Mouse (Mus musculus) cerebellum, postnatal 10 days (tissue): ENCODE measurements at regions not wholly inside any gene's neighbourhood (a gene's known extent, or its start where the extent isn't known, plus 50 kb on each side); places are given as distances from the start of the nearest gene placed in this dataset.

Experiments used
- DNase-seq, 2 experiments: peaks; one replicate each; pipeline ENCODE4 v3.0.0; 2021; ENCODE audit warnings: mixed read lengths in 2 of 2

DNA sequence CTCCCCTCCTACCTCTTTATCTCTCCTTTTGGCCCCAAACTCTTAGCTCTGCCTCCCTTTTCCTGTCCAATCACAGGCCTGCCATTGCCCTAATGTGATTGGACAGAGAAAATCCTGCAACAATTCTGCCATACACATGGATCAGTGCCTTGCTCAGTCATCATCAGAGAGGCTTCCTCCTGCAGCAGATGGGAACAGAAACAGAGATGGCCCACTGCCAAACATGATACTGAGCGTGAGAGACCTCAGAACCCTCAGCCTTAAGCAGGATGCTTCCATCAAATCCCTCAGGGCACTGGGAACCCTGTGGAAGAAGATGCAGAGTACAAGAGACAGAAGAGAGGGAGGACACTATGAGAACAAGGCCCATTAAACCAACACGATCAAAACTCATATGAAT, 62.8 kb upstream of the Cacna2d3 start:
- peak; percentile 79 to 82 for DNase-seq

GRCm38 (mm10) chr14:29786431-29786830, 64.8 kb upstream of the Cacna2d3 start:
- DNase-seq = peak; percentile 56 to 61

DNA sequence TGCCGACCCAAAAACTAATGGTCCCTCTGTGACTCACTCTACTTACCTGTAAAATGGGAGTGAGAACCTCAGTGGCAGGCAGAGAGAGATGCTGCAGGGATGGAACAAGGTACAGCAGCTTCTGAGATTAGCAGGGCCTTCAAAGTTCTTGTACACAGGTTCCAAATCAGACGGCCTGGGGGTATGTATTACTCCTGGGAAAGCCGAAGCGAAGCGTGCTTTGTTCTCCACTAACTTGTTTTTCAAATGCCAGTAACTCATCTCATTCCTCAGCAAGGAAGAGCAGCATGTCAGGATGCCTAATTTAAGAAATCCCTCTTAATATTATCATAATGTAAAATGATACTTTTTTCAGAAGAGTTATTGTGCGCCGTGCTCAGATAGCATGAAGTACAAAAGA, 66.1 kb upstream of the Cacna2d3 start:
- DNase-seq = no peak

DNA sequence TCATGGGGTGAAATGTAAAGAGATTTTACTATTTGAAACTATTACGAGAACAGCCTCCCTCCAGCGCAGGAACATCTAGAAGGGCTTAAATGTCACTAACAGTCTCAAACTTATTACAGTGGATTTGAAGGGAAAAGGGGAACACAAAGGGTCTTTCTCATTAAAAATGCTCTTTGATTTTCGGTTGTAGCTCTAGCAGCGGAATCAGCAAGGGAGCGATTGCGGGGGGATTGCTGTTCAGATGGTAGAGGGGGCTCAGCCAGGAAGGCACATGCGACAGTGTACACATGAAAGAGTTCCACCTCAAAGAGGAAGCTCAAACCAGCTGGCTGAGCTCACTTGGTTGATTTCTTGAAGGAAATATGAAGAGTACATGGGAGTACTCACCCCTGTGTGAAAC, 66.7 kb upstream of the Cacna2d3 start:
- no peak for DNase-seq

DNA sequence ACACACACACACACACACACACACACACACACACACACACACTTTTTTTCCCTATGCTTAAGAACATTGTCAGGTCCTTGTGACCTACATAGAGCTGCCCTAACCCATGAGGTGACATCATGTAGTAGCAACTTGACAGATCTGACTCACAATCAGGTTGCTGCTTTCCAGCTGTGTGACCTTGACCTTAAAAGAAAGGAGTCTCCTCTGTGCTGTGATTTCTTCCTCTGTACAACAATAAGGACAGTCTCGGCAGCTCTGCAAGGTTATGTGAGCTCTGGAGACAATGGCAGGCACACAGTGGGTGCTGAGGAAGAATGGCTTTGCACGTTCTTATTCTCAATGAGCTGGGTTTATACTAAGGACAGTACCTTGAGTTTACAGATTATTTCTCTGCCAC, 73.7 kb upstream of the Cacna2d3 start:
- DNase-seq = no peak

GRCm38 (mm10) chr14:29796396-29796795, 74.7 kb upstream of the Cacna2d3 start:
- DNase-seq = no peak

- DNase-seq = no peak
These were observed 78.2 kb upstream of the Cacna2d3 start for GRCm38 (mm10) chr14:29799852-29800251.

- DNase-seq = no peak
These were observed 83.6 kb upstream of the Cacna2d3 start for GRCm38 (mm10) chr14:29805234-29805633.

GRCm38 (mm10) chr14:29807881-29808280, 86.2 kb upstream of the Cacna2d3 start:
- no peak for DNase-seq

GRCm38 (mm10) chr14:29814626-29815025, 93.0 kb upstream of the Cacna2d3 start:
- peak; percentile 50 to 53 for DNase-seq

DNA sequence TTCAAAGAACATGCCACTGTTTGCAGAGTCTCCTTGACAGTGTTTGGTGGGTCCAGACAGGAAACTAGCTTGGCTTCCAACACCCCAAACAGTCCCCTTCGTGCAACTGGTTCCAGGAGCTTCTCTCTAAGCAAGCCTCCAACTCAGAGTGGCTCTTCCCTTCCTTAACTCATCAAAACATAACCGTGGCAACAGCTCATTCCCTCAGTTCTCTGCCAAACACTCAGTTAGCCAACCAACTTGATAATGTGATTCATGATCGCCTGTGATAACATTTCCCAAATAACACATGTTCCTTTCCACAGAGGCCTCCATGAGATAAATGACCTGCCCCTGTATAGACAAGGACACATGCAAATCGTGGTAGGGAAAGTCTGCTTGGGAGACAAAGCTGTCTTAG, 95.9 kb upstream of the Cacna2d3 start:
- DNase-seq = no peak

GRCm38 (mm10) chr14:29818251-29818650, 96.6 kb upstream of the Cacna2d3 start:
- no peak for DNase-seq

DNA sequence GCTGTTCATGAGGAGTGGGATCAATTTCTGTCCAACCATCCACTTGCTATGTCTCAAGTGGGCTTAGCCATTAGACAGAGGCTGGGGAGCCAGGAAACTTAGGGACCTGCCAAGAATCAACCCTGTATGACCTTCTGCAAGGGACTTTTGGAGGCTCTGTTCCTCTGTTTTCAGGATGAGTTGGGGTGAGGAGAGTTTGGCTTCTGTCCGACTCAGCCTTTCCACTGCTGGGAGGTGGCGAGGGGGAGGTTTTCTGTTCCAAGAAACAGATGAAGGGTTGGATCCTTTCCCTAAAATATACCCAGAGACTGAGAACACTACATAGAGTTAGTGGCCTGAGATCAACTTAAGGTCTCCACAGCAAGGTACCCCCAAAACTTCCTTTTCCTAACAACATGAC, 97.1 kb upstream of the Cacna2d3 start:
- DNase-seq = peak; percentile 39 to 61

DNA sequence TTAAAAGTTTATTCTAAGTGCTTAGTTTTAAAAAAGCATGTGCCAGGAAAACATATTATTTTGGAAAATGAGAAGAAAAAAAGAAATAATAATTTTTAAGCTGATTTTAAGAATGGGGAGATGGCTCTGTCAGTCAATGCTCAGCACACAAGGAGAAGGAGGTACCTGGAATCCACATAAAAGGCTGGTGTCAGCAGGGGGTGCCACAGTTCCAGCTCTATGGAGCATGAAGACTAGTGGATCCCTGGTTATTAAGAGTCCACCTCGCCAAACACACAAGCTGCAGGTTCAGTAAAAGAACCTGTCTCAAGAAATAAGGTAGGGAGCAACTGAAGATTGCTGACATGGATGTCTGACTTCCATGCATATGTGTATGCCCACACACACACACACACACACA, 115.4 kb upstream of the Cacna2d3 start:
- DNase-seq = peak; percentile 61 to 70

GRCm38 (mm10) chr14:29839576-29839975, 117.9 kb upstream of the Cacna2d3 start:
- DNase-seq = peak in 1 of 2 experiments; percentile 10

DNA sequence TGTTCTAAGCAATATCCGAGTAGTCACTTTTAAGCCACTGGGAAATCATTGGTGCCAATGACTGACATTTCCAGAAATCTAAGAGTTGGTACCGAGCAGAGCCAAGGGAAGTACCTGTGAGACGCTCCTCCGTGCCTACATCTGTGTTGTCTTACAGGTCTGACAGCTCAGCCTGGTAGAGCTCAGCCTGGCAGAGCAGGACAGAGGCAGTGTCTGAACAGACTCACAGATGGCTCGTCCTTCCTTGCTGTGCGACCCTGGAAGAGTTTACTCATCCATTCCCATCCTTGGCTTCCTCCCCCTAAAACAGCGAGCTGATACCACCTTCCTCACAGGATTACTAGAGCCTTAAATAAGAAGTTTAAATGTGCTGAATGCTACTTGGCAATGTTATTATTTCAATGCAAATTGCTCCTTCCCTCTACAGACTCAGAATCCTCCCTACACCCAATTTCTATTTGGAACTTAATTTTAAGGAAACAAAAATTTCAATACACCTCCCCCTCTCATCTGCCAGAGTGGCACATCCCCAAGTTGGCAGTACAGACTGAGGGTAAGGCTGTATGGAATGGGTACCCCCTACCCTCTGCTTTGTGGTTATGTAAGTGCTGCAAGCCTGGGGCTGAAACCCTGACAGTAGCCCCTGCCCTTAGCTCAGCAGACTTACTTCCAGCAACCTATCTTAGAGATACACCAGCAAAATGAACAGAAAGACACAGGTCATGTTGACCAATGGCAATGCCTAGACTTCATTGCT, 119.9 kb upstream of the Cacna2d3 start:
- DNase-seq = peak; percentile 84 to 89

DNA sequence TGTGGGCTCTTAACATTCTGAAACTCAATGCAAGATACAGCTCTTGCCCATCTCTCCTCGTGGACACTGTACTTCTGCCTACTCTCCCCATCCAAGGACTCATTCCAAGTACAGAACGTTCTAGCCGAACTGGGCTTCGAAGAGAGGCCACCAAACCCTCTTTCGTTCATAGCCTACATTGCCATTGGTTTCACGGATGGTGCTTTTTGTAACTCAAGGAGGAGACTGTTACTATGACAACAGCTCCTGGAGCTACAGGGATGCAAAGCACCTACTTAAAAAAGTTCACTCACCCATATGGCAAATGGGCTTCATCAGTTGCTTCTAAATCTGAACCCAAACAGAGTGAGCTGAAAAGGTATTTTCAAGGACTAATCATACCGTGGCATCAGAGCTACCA, 120.4 kb upstream of the Selenok start:
- no peak for DNase-seq

- DNase-seq = no peak
These were observed 116.8 kb upstream of the Selenok start for GRCm38 (mm10) chr14:29851286-29851685.

DNA sequence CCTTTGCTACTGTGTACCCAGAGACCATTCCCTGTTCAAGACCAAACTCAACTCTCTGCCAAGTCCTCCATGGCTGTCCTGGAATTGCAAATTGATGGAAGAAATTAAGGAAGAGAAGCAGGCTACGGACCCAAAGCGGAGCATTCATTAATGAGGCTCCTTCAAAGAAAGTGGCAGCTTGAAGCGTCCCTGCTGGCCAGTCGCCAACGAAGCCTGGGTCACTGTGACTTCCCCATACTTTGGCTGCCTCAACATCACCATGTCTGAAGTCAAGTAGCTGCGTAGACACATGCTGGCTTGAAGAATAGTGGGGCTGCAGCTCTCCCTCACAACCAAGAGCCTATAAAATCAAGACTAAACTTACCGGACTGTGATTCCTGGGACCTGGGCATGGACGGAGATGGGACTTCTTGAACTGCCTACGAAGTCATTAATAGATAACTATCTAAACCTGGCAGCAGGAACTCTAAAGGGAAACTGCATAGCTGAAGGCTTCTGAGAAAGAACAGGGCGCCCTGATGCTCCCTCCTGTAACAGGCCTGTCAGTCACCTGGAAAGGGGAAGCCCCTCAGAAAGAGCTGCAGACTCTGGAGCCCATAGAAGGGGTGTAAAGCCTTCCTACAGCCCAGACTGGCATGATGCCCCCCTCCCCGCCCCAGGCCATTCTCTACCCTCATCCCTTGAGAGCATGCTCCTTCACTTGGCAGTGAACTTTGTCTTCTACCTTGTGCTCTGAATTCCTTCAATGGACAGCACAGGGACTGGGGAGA, 116.0 kb upstream of the Selenok start:
- DNase-seq = peak; percentile 61 to 65

- no peak for DNase-seq
These were observed 106.1 kb upstream of the Selenok start for GRCm38 (mm10) chr14:29862032-29862431.

DNA sequence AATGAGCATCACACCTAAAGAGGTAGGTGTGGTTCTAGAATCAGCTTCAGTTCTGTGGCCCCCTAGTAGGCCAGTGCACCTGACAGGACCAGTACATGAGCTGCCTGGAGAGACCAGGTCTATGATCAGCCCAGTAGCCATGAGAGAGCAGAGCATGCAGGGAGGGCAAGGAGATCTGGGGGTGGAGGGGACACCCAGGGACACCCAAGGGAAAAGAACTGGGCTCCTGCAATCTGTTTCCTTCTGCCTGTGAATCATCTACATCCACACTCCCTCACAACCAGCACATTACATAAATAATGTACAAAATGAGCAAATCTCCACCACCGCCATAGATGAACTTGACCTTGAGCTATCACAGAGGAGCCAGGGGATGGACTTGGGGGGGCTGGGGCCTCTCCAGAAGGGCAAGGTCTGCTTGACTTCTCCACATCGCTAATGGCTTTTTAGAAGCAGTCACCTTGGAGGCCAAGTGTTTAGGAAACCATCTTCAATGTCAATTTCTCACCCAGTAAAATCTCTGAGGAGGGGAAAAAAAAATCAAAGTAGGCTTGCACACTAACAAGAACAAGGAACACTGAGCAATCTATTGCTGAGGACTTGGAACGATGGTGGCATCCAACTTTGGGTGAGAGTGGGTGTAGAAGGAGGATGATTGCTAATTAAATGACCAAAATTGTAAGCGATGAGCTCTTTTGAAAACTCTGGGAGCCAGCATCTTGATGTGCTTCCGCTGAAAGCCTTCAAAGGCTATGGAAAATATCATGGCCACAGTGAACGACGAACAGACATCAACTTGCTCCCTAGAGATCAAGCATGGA, 101.4 kb upstream of the Selenok start:
- DNase-seq = no peak

DNA sequence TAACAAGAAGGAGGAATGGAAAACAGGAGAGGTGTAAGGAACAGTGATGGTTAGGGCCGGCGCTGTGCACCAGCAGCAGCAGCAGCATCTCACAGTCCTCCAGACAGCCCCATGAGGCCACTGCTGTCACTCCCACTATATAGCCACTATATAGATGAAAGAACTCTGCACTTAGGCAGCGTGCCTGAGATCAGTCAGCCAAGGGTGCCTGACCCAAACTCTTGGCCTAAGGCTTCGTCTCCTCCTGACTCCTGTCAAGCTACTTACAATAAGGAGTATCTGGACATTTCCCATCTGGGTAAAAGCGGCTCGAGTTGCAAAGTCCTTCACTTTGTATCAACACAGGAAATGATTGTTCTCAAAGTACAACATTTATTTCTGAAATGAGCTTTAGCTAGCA, 100.8 kb upstream of the Selenok start:
- no peak for DNase-seq

GRCm38 (mm10) chr14:29869930-29870329, 98.2 kb upstream of the Selenok start:
- DNase-seq = no peak
